Mouse (Mus musculus): ENCODE results near the gene Olfr1143. TPM values are rescaled to one million over a fixed set of nuclear protein-coding genes. Genes with fewer than 3 reads are reported as not detected.

The Olfr1143 gene
- polyA plus RNA-seq (2016; fragmentation: Nextera tagmentation; extraction: Ambion mirVana) = not detected in 2 replicates

DNA sequence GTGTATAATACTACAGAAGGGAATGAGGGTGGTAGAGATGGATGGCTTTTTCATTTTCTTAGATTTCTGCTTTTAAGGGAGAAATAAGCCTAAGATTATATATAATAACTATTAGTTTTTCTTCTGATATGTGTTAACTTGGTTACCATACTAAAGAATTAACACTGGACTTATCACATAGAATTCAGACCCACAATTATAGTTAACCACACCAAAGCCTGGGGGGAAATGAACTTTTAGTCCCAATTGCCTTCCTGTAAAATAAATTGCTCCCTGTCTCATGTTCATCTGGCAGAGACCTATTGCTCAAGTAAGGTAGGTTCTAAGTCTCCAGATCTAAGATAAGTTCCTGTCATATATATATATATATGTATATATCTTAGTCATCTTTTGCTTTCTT lies at the start of gene Olfr1143:
Gene Olfr1143, plus strand, starts transcription at position 301 of the 400 bp plus-strand sequence.
- Histone ChIP-seq H3K4me2 (no peak within 1 kb of the TSS), H3K9ac (no peak within 1 kb of the TSS), H3K9me3 (no peaks in the 10 kb centered on the region), H3K36me3 (replicated peaks) (no peaks in the 10 kb centered on the region), H3K4me1 (no peaks in the 10 kb centered on the region), H3K27ac (no peak within 1 kb of the TSS), H3K27me3 (no peaks in the 10 kb centered on the region), H3K4me3 (replicated peaks) (no peak within 1 kb of the TSS)
- no peak for ATAC-seq (ENCODE audit: low FRiP score)

DNA sequence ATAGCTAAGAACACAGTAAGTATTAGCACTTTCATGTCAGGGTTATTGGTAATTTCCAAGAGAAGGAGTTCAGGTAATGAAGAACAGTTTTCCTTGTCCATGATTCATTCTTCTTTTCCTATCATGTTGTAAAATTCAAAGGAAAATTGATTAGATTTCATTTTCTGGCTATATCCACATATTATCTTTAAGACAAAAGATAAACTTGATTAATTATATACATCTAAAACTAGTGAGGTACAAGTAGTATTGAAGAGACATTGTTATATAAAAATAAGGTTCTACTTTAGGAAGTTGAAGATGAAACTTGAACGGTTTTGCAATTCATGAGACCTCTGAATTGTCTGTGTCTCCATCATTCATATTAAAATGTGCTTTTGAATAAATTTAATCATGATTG lies 46.5 kb upstream of the Olfr1143 start, which contains the start of gene Olfr1141:
Gene Olfr1141, minus strand, starts transcription at position 101 of the 400 bp plus-strand sequence.
- Histone ChIP-seq H3K36me3 (replicated peaks) (no peaks in the 10 kb centered on the region), H3K4me2 (no peak within 1 kb of the TSS), H3K27ac (no peak within 1 kb of the TSS), H3K4me3 (replicated peaks) (no peak within 1 kb of the TSS), H3K4me1 (no peaks in the 10 kb centered on the region), H3K9me3 (no peaks in the 10 kb centered on the region), H3K27me3 (no peaks in the 10 kb centered on the region), H3K9ac (no peak within 1 kb of the TSS)
- WGBS = 88% methylated on average over 1 of the region's 1 CpGs
- ATAC-seq (ENCODE audit: low FRiP score) = no peak

- H3K9me3 ChIP-seq = no peaks in the 10 kb centered on the region
- no peak overlapping the region for H3K27ac ChIP-seq
- H3K4me2 ChIP-seq = no peak overlapping the region
- H3K36me3 ChIP-seq (replicated peaks) = no peaks in the 10 kb centered on the region
- no peaks in the 10 kb centered on the region for H3K27me3 ChIP-seq
- no peaks in the 10 kb centered on the region for H3K4me1 ChIP-seq
- ATAC-seq (ENCODE audit: low FRiP score) = no peak
- H3K9ac ChIP-seq = no peak overlapping the region
- H3K4me3 ChIP-seq (replicated peaks) = no peak overlapping the region
- WGBS = 66% methylated on average over 1 of the region's 1 CpGs
Observed at GRCm38 (mm10) chr2:87776143-87776542, 24.2 kb upstream of the Olfr1143 start.

DNA sequence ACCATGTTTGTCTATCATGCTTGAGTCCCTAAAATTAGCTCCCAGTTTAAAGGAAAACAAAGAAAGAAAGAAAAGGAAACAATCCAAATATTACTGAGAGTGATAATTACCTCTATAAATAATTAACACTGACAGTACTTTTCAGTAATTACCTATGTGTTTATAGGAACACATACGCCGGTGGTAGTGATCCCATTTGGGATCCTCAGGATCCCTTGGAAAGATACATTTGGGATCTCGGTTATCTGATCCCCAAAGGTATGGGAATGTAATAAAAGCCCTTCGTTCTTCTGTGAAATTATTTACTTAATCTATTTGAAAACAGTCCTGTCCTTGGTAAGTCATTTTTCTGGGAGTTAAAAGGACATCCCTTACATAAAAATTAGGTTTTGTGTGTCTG lies 21.2 kb upstream of the Olfr1143 start, which contains the start of gene Olfr152:
Gene Olfr152, plus strand, starts transcription at position 301 of the 400 bp plus-strand sequence.
- 80% methylated on average over 4 of the region's 4 CpGs for WGBS
- Histone ChIP-seq H3K4me1 (no peaks in the 10 kb centered on the region), H3K9me3 (no peaks in the 10 kb centered on the region), H3K4me3 (replicated peaks) (no peak within 1 kb of the TSS), H3K36me3 (replicated peaks) (no peaks in the 10 kb centered on the region), H3K27ac (no peak within 1 kb of the TSS), H3K4me2 (no peak within 1 kb of the TSS), H3K9ac (no peak within 1 kb of the TSS), H3K27me3 (no peaks in the 10 kb centered on the region)
- no peak for ATAC-seq (ENCODE audit: low FRiP score)

DNA sequence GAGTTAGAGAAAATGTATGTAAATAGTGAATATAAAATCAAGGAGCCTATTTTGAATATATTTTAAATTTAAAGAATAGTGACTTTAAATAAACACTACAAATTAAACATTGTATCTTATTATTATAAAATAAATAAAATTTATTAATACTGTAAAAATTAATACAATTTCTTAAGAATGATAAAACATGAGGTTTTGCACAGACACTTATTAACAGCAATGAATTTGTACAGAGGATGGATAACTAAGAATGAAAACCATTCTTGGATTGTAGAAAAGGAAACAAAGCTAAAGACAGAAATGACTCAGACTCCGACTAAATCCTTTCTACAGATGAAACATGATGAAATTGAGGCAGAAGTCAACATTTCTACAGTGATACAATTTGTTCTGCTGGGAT lies 9.1 kb downstream of the Olfr1143 start, which contains the start of gene Olfr1145:
Gene Olfr1145, plus strand, starts transcription at position 301 of the 400 bp plus-strand sequence.
- WGBS = 74% methylated on average over 1 of the region's 1 CpGs
- ATAC-seq (ENCODE audit: low FRiP score) = no peak
- H3K36me3 ChIP-seq (replicated peaks) = no peaks in the 10 kb centered on the region

DNA sequence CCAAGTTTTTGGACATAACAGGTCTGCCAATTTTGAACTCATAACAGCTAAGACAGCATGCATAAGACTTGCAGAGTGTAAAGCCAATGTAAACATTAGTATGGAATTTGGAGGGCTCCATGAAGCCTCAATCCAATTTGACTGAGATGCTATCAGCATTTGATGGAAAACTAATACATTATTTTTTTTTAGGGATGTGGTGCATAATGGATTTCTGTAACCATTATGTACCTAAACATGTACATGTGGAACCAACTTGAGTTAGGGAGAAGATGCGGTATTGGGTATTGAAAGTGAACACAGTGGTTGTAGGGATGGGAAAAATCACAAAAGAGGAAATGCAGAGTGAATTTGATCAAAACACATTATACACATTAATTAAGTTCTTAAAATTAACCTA lies 29.8 kb downstream of the Olfr1143 start, which contains the start of gene Olfr1148:
Gene Olfr1148, plus strand, starts transcription at position 301 of the 400 bp plus-strand sequence.
- H3K4me2 ChIP-seq = no peak within 1 kb of the TSS
- no peaks in the 10 kb centered on the region for H3K36me3 ChIP-seq (replicated peaks)
- no peak within 1 kb of the TSS for H3K9ac ChIP-seq
- no peak within 1 kb of the TSS for H3K27ac ChIP-seq
- H3K27me3 ChIP-seq = no peaks in the 10 kb centered on the region
- WGBS = 96% methylated on average over 1 of the region's 1 CpGs
- ATAC-seq (ENCODE audit: low FRiP score) = no peak
- H3K9me3 ChIP-seq = no peaks in the 10 kb centered on the region
- no peaks in the 10 kb centered on the region for H3K4me1 ChIP-seq
- no peak within 1 kb of the TSS for H3K4me3 ChIP-seq (replicated peaks)

More for the DNA sequence above, 9.1 kb downstream of the Olfr1143 start, which contains the start of gene Olfr1145:
- H3K9me3 ChIP-seq = no peaks in the 10 kb centered on the region
- H3K27me3 ChIP-seq = no peaks in the 10 kb centered on the region
- H3K9ac ChIP-seq = no peak within 1 kb of the TSS
- no peaks in the 10 kb centered on the region for H3K4me1 ChIP-seq
- H3K4me2 ChIP-seq = no peak within 1 kb of the TSS
- H3K27ac ChIP-seq = no peak within 1 kb of the TSS
- no peak within 1 kb of the TSS for H3K4me3 ChIP-seq (replicated peaks)

- no peak within 1 kb of the TSS for H3K9ac ChIP-seq
- no peaks in the 10 kb centered on the region for H3K27me3 ChIP-seq
- no peaks in the 10 kb centered on the region for H3K4me1 ChIP-seq
- no peaks in the 10 kb centered on the region for H3K36me3 ChIP-seq (replicated peaks)
- WGBS = 76% methylated on average over 1 of the region's 1 CpGs
- 0 out of 2 replicates have a peak, but pooled peaks cover 2% of the 10 kb centered on the region for H3K9me3 ChIP-seq
- ATAC-seq (ENCODE audit: low FRiP score) = no peak
- no peak within 1 kb of the TSS for H3K4me3 ChIP-seq (replicated peaks)
- H3K27ac ChIP-seq = no peak within 1 kb of the TSS
- H3K4me2 ChIP-seq = no peak within 1 kb of the TSS
Observed at GRCm38 (mm10) chr2:87843693-87844092, 43.3 kb downstream of the Olfr1143 start, which contains the start of gene Olfr1150-ps1. Gene Olfr1150-ps1, plus strand, starts transcription at chr2:87843993.

Other genes starting within 250 kb of the Olfr1143 start
- gene Olfr1129, start 226.7 kb upstream of the Olfr1143 start, polyA plus RNA-seq (2016; fragmentation: Nextera tagmentation; extraction: Ambion mirVana) = not detected in 2 replicates
- gene Olfr1130, start 194.4 kb upstream of the Olfr1143 start, polyA plus RNA-seq (2016; fragmentation: Nextera tagmentation; extraction: Ambion mirVana) = not detected in 2 replicates
- not detected in 2 replicates for gene Olfr1131, start 173.5 kb upstream of the Olfr1143 start, polyA plus RNA-seq (2016; fragmentation: Nextera tagmentation; extraction: Ambion mirVana)
- not detected in 2 replicates for gene Olfr1132, start 163.1 kb upstream of the Olfr1143 start, polyA plus RNA-seq (2016; fragmentation: Nextera tagmentation; extraction: Ambion mirVana)
- not detected in 2 replicates for gene Olfr1133, start 153.2 kb upstream of the Olfr1143 start, polyA plus RNA-seq (2016; fragmentation: Nextera tagmentation; extraction: Ambion mirVana)
- gene Olfr1134, start 142.1 kb upstream of the Olfr1143 start, polyA plus RNA-seq (2016; fragmentation: Nextera tagmentation; extraction: Ambion mirVana) = not detected in 2 replicates
- not detected in 2 replicates for gene Olfr1135, start 126.9 kb upstream of the Olfr1143 start, polyA plus RNA-seq (2016; fragmentation: Nextera tagmentation; extraction: Ambion mirVana)
- not detected in 2 replicates for gene Olfr1136, start 106.6 kb upstream of the Olfr1143 start, polyA plus RNA-seq (2016; fragmentation: Nextera tagmentation; extraction: Ambion mirVana)
- not detected in 2 replicates for gene Olfr1137, start 87.4 kb upstream of the Olfr1143 start, polyA plus RNA-seq (2016; fragmentation: Nextera tagmentation; extraction: Ambion mirVana)
- not detected in 2 replicates for gene Olfr1138, start 60.6 kb upstream of the Olfr1143 start, polyA plus RNA-seq (2016; fragmentation: Nextera tagmentation; extraction: Ambion mirVana)
- gene Olfr1140, start 56.8 kb upstream of the Olfr1143 start, polyA plus RNA-seq (2016; fragmentation: Nextera tagmentation; extraction: Ambion mirVana) = not detected in 2 replicates
- gene Olfr1141, start 46.6 kb upstream of the Olfr1143 start, polyA plus RNA-seq (2016; fragmentation: Nextera tagmentation; extraction: Ambion mirVana) = not detected in 2 replicates
- gene Olfr152, start 21.1 kb upstream of the Olfr1143 start, polyA plus RNA-seq (2016; fragmentation: Nextera tagmentation; extraction: Ambion mirVana) = not detected in 2 replicates
- gene Olfr1145, start 9.2 kb downstream of the Olfr1143 start, polyA plus RNA-seq (2016; fragmentation: Nextera tagmentation; extraction: Ambion mirVana) = not detected in 2 replicates
- gene Olfr1148, start 29.9 kb downstream of the Olfr1143 start, polyA plus RNA-seq (2016; fragmentation: Nextera tagmentation; extraction: Ambion mirVana) = not detected in 2 replicates
- gene Olfr1150-ps1, start 43.4 kb downstream of the Olfr1143 start, polyA plus RNA-seq (2016; fragmentation: Nextera tagmentation; extraction: Ambion mirVana) = not detected in 2 replicates
- not detected in 2 replicates for gene Olfr1151, start 55.3 kb downstream of the Olfr1143 start, polyA plus RNA-seq (2016; fragmentation: Nextera tagmentation; extraction: Ambion mirVana)
- not detected in 2 replicates for gene Olfr1152, start 65.9 kb downstream of the Olfr1143 start, polyA plus RNA-seq (2016; fragmentation: Nextera tagmentation; extraction: Ambion mirVana)
- gene Olfr1153, start 94.4 kb downstream of the Olfr1143 start, polyA plus RNA-seq (2016; fragmentation: Nextera tagmentation; extraction: Ambion mirVana) = not detected in 2 replicates
- not detected in 2 replicates for gene Olfr1154, start 104.6 kb downstream of the Olfr1143 start, polyA plus RNA-seq (2016; fragmentation: Nextera tagmentation; extraction: Ambion mirVana)
- not detected in 2 replicates for gene Olfr1155, start 144.5 kb downstream of the Olfr1143 start, polyA plus RNA-seq (2016; fragmentation: Nextera tagmentation; extraction: Ambion mirVana)
- gene Olfr1156, start 152.5 kb downstream of the Olfr1143 start, polyA plus RNA-seq (2016; fragmentation: Nextera tagmentation; extraction: Ambion mirVana) = not detected in 2 replicates
- not detected in 2 replicates for gene Olfr1157, start 167.7 kb downstream of the Olfr1143 start, polyA plus RNA-seq (2016; fragmentation: Nextera tagmentation; extraction: Ambion mirVana)
- not detected in 2 replicates for gene Olfr74, start 174.1 kb downstream of the Olfr1143 start, polyA plus RNA-seq (2016; fragmentation: Nextera tagmentation; extraction: Ambion mirVana)
- not detected in 2 replicates for gene Olfr1158, start 189.5 kb downstream of the Olfr1143 start, polyA plus RNA-seq (2016; fragmentation: Nextera tagmentation; extraction: Ambion mirVana)
- gene Olfr1160, start 207.7 kb downstream of the Olfr1143 start, polyA plus RNA-seq (2016; fragmentation: Nextera tagmentation; extraction: Ambion mirVana) = not detected in 2 replicates
- not detected in 2 replicates for gene Olfr1161, start 222.2 kb downstream of the Olfr1143 start, polyA plus RNA-seq (2016; fragmentation: Nextera tagmentation; extraction: Ambion mirVana)
- not detected in 2 replicates for gene Olfr73, start 237.1 kb downstream of the Olfr1143 start, polyA plus RNA-seq (2016; fragmentation: Nextera tagmentation; extraction: Ambion mirVana)